Mouse (Mus musculus) neutrophil, adult 5-6 weeks (primary cell): ENCODE results near the gene Inpp5e. TPM values are rescaled to one million over a fixed set of nuclear protein-coding genes. Genes with fewer than 3 reads are reported as not detected.

Experiments used
- total RNA-seq: library from RNA; stranded (forward); fragments of 200-1000 nt; gene quantifications from 2 replicates; pipeline ENCODE4 v1.2.3, GENCODE M21; 2017

Gene Inpp5e
- total RNA-seq, 1 experiment from 2014 or later = 18.5 TPM

Other genes starting within 250 kb of the Inpp5e start
- gene Lhx3, start 200.9 kb downstream of the Inpp5e start, total RNA-seq = not detected in 2 replicates
- gene Qsox2, start 171.7 kb downstream of the Inpp5e start, total RNA-seq = 2.9 and 3.8 TPM in 2 replicates
- 0.12 TPM in 1 of 2 replicates, not detected in the other for gene Ccdc187, start 114.6 kb downstream of the Inpp5e start, total RNA-seq
- gene Gpsm1, start 93.7 kb downstream of the Inpp5e start, total RNA-seq = 20.7 and 22.0 TPM in 2 replicates
- 6.2 and 7.7 TPM in 2 replicates for gene Dnlz, start 57.1 kb downstream of the Inpp5e start, total RNA-seq
- 118 and 130 TPM in 2 replicates for gene Card9, start 48.3 kb downstream of the Inpp5e start, total RNA-seq
- 58.9 and 67.2 TPM in 2 replicates for gene Snapc4, start 28.6 kb downstream of the Inpp5e start, total RNA-seq
- gene Entr1, start 19.9 kb downstream of the Inpp5e start, total RNA-seq = 139 and 145 TPM in 2 replicates
- 52.1 and 65.4 TPM in 2 replicates for gene Pmpca, start 19.9 kb downstream of the Inpp5e start, total RNA-seq
- 62.1 and 65.5 TPM in 2 replicates for gene Sec16a, start 36.0 kb upstream of the Inpp5e start, total RNA-seq
- 46.5 and 48.8 TPM in 2 replicates for gene Notch1, start 107.5 kb upstream of the Inpp5e start, total RNA-seq
- gene Egfl7, start 170.8 kb upstream of the Inpp5e start, total RNA-seq = 0.58 TPM in 1 of 2 replicates, not detected in the other
- gene Gm20532, start 177.4 kb upstream of the Inpp5e start, total RNA-seq = not detected in 2 replicates
- 40.4 and 43.6 TPM in 2 replicates for gene Agpat2, start 195.2 kb upstream of the Inpp5e start, total RNA-seq
- gene Fam69b, start 219.3 kb upstream of the Inpp5e start, total RNA-seq = not detected in 2 replicates